Mouse (Mus musculus) layer of hippocampus, adult 6 months (tissue): Measurements from ENCODE around the gene 1700028P14Rik. TPM values are rescaled to one million over a fixed set of nuclear protein-coding genes. Genes with fewer than 3 reads are reported as not detected.

ENCODE experiments used
- long read RNA-seq, 2 experiments: library from polyadenylated mRNA; unstranded; transcript quantifications; one replicate each; pipeline ENCODE4 v2.0.0; 2019 to 2020
- polyA plus RNA-seq: library from polyadenylated mRNA; unstranded; fragments of <200 nt; fragmentation: Nextera tagmentation; gene quantifications from 2 replicates; pipeline ENCODE4 v1.2.3, GENCODE M21; 2021

Gene 1700028P14Rik
- polyA plus RNA-seq = 4.5 and 6.9 TPM in 2 replicates
- long read RNA-seq, experiment 1, partial matches to known transcripts = 0 of 2 reads
- long read RNA-seq, experiment 1, other reads (novel, unspliced or antisense) = 2 of 2 reads
- long read RNA-seq, experiment 2, partial matches to known transcripts = 0 of 6 reads
- long read RNA-seq, experiment 2, other reads (novel, unspliced or antisense) = 3 of 6 reads

DNA sequence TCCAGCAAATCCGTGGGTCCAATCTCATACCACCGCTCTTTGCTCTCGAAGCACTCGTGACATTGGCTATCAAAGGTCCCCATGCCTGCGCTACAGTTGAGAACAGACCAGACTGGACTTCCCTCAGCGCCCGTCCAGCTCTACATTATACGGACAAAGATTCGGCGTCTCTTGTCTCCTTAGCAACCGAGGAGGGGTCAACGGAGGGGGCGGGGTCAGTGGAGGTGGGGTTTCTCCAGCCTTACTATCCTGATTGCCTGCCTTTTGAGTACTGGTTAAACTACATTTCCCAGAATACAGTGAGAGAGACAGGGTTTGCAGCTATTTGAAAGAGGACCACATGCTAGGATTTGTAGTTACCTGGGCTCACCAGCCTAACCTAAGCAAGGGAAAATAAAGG is at the start of gene 1700028P14Rik:
TSS of gene 1700028P14Rik (minus strand) at position 169 of the 400 bp plus-strand sequence.

DNA sequence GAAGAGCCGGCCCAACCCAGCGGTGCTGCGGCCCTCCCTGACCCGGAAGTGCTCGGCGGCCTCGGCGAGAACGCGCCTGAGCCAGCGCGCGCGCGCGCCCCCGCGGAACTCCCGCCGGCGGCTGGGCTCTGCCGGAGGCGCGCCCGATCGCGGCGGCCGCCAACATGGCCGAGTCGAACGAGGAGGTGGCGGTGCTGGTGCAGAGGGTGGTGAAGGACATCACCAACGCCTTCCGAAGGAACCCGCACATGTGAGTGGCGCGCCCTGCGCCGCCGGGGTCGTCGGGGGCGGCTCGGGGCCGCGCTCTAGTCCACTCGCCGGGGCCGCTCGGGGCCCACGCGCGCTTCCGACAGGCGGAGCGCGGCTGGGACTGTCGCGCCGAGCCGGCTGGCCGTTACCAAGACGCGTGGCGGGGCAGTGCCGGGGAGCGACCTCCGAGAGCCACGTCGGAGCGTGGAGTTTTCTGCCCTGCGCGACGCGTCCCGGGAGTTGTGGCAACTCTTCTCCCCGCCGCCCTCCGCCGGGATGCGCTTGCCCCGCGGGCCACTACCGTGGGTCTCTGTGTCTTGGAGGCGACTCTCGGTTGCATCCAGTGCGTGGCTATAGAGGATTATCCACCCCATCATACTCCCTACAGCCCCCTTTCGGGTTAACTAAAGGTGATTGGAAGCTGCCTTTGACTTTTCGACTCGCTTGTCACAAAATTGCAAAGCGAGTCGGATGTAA is 34.8 kb upstream of the 1700028P14Rik start, which contains the start of gene Ptar1:
TSS of gene Ptar1 (plus strand) at position 134 of the 726 bp plus-strand sequence.

Other genes starting within 250 kb of the 1700028P14Rik start
- 0.83 and 1.5 TPM in 2 replicates for gene Mamdc2, start 204.4 kb downstream of the 1700028P14Rik start, polyA plus RNA-seq
- 59.0 and 71.9 TPM in 2 replicates for gene Ptar1, start 34.6 kb upstream of the 1700028P14Rik start, polyA plus RNA-seq
- gene Apba1, start 106.1 kb upstream of the 1700028P14Rik start, polyA plus RNA-seq = 19.6 and 23.2 TPM in 2 replicates